Mouse (Mus musculus) lung, postnatal 36 days (tissue): ENCODE results near the gene Rsrc2.

Source experiments
- DNase-seq: peaks from one replicate; pipeline ENCODE4 v3.0.0; 2022; ENCODE audit warnings: mixed read lengths

The Rsrc2 gene

GRCm38 (mm10) chr5:123694468-123694867 lies 54.7 kb downstream of the Rsrc2 start:
- peak; percentile 70 for DNase-seq

DNA sequence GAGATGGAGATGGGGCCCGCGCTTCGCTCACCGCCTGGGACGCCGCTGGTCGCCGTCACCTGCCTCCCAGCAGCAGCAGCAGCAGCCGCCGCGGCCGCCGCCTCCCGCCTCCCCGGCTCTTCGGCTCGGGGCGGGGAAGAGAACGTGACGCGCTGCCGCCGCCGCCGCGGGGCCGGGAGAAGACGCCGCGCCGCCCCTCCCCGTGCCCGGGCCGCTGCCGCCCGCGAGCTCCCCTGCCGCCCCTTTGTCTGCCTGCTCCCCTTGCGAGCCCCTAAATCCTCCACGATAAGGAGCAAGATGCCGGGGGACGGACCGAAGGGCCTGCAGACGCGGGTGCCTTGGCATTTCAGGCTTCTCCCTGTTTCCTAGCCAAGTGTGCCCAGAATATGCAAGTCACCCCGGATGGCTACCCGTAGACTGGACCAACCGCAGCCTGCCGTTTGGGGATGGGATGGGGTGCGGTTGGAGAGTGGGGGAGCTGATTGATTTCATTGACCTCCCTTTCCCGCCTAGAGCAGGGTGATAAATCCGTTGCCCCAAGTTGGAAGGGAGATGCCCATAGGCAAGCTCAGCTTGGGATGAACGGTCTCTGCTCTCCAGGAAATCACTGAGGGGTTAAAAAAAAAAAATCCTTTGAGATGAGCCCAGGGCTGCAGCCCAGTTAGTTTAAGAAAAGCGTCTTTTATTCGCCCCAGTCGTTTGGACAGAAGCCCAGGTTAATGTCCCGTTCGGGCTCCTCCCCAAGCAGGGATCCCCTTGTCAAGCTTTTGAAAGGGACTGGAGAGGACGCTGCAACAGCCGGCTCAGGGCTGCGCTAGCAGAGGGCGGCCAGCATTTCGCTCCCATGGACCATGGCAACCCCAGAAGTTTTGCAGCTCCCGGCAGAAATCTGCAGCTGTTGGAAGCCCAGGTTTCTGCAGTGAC lies 64.7 kb downstream of the Rsrc2 start, which contains the start of gene Clip1:
Gene Clip1, minus strand, starts transcription at position 398 of the 924 bp plus-strand sequence.
- peak; percentile 77 for DNase-seq

GRCm38 (mm10) chr5:123683377-123684220 lies 65.6 kb downstream of the Rsrc2 start:
- peak; percentile 57 for DNase-seq

- peak; percentile 67 for DNase-seq
Measured at GRCm38 (mm10) chr5:123683043-123683376, 66.2 kb downstream of the Rsrc2 start.

DNA sequence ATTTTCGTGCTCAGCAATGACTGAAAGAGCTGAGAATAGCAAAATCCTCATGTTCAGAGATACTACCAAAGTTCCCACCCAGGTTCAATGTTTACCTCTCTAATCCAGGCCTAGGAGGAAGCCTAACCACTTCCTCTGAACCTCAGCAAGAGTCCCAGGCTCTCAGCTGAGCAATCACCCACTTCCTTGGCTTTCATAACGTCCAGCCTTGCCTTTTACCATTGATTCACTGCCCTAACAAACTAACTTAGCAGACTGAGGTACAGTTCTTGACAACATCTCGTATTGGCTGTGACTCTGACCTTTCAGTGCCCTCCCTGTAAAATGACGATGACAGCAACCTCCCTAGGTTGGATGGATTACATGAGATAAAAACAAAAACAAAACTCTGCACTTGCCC lies 66.8 kb downstream of the Rsrc2 start:
- no peak for DNase-seq

DNA sequence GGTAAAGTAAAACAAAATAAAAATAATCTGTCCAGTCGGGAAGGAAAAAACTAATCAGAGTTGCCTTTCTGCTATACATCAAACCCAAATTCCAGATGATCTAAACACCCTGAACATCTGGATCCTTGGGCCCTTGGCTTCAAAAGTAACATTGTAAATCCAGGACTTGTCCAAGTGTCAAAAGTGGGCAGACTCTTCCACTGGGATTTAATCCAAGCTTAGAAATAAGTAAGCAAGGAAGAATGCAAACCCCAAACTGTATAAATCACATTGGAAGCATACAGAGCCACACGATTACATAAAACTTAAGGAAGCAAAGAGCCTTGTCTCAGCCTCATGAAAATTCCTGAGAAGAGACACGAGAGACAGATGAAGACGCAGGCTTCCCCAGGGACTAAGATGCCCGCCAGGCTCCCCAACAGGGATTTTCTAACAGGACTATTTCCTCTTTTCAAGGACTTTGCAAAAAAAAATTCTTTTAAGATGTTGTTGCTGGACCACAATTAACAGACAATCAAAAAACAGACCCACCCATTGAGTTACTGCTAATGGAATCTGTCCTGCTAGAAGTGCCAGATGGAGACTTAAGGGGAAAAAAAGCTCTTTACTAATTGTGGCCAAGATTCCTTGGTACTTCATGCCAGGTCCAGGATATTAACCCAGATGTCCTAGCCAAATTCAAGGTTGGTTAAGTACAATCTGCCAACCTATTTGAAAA lies 69.5 kb downstream of the Rsrc2 start:
- DNase-seq: no peak

DNA sequence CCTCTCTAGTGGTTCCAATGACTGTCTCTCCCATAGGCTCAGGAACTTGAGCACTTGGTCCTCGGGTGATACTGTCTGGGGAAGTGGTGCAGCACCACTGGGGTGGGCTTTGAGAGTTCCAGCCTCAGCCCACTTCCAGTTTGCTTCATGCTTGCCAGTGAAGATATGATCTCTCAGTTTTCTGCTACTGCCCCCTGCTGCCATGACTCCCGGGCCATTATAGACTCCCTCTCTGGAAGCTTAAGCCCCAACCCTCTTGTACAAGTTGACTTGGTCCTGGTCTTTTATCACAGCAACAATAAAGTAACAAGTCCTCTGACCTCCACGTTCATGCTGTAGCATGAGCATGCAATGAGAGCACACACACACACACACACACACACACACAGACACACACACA lies 70.1 kb downstream of the Rsrc2 start:
- DNase-seq: no peak
